Mouse (Mus musculus): ENCODE measurements around the gene Hmbs. TPM values are rescaled to one million over a fixed set of nuclear protein-coding genes. Genes with fewer than 3 reads are reported as not detected.
"Not testable (repeated sequence)": the region's sequence is repeated elsewhere in the genome, so short reads cannot be mapped to it uniquely, and the experiment has no call there.

Hmbs gene
- total RNA-seq, 4 experiments from 2014 or later: 42.1 to 48.8 (median 45.4) TPM

DNA sequence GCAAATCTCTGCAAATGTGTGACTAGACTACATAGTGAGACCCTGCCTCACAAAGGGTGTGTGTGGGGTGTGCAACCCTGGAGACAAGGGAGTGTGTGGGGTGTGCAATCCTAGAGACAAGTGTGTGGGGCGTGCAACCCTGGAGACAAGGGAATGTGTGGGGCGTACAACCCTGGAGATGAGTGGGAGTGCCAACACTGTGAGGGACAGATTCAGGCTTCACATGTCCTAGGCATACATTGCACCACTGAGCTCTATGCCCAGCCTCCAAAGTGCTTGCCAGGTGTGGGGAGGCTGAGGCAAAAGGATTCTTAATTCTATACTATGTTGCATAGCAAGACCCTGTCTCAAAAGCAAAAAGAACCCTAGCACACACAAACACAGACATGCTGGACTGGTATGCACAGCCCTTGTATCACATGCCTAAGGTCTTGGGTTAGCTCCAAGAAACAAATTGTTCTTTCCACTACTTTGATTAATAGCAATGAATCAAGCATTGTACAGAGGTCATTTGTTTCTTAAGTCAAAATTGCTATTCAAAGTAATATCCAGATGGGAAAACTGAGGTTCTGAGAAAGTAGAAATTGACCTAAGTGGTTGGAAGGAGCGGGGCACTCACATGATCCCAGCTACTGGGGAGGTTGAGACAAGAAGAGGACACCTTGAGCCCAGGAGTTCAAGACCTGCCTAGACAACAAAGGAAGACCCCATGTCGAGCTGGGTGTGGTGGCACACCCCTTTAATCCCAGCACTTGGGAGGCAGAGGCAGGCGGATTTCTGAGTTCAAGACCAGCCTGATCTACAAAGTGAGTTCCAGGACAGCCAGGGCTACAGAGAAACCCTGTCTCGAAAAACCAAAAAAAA is 1.8 kb upstream of the Hmbs start:
- no peak for DNase-seq (ENCODE audit: low spot score)

- DNase-seq (ENCODE audit: low spot score): peak; percentile 51
Observed at GRCm38 (mm10) chr9:44343290-44343689, 738 bp downstream of the Hmbs start.

DNA sequence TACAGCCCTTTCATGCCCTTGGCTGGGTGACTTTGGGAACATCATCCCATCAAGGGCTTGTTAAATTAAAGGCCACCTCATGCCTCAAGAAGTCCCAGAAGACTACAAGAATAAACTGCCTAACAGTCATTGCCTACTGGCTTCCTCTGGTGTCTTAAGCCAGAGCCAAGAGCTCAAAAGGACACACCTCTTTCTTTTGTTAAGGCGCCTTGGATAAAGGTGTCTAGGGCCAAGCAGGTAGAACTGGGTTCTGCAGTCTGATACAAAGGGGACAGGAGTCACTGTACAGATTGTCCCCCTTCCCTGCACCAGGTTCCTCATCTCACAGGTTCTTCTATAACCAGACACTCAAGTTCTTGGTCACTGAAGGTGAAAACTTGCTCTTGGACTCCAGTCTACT is 1.4 kb downstream of the Hmbs start:
- DNase-seq (ENCODE audit: low spot score): no peak

DNA sequence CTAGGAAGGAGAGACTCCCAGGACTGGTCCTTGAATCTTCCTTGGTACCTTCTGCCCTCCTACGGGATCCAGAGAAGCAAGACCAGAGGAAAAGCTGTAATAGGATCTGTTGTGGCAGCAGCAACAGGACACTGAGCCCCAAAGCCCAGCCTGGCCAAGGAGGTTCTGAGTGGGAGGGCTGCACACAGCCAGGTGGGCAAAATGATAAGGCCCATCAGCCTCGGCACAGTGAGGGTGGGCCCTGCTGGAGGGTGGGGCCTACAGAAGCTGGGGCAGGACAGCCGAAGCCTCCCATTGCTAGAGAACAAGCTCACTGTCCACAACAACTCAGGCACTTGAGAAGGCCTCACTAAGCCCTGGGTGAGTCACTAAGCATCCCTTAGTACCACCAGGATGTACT is 1.9 kb downstream of the Hmbs start:
- no peak for DNase-seq (ENCODE audit: low spot score)

- no peak for DNase-seq (ENCODE audit: low spot score)
Observed at GRCm38 (mm10) chr9:44341487-44341886, 2.5 kb downstream of the Hmbs start.

DNA sequence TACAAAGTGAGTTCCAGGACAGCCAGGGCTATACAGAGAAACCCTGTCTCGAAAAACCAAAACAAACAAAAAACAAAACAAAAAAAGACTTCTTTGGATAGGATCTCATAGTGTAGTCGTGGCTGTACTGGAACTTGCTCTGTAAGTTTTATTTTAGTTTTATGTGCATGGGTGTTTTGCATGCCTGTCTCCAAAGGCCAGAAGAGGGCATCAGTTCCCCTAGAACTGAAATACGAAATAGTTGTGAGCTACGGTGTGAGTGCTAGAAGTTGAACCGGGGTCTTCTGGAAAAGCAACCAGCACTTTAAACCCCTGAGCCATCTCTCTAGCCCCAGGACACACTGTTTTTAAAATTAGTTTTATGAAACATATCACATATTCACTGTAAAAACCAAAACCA is 5.5 kb downstream of the Hmbs start:
- DNase-seq (ENCODE audit: low spot score): no peak

- DNase-seq (ENCODE audit: low spot score): no peak
Observed at GRCm38 (mm10) chr9:44337436-44338169, 6.4 kb downstream of the Hmbs start.

- DNase-seq (ENCODE audit: low spot score): no peak
Observed at GRCm38 (mm10) chr9:44336964-44337363, 7.1 kb downstream of the Hmbs start.

- DNase-seq (ENCODE audit: low spot score): not testable (repeated sequence)
Observed at GRCm38 (mm10) chr9:44336513-44336912, 7.5 kb downstream of the Hmbs start.

- DNase-seq (ENCODE audit: low spot score): no peak
Observed at GRCm38 (mm10) chr9:44336093-44336406, 8.0 kb downstream of the Hmbs start.

GRCm38 (mm10) chr9:44335331-44336092 is 8.5 kb downstream of the Hmbs start:
- DNase-seq (ENCODE audit: low spot score): peak; percentile 18

- DNase-seq (ENCODE audit: low spot score): peak; percentile 100
Observed at GRCm38 (mm10) chr9:44334396-44335330, 9.4 kb downstream of the Hmbs start, which contains the start of gene H2afx. TSS of gene H2afx (plus strand) at chr9:44334694.

DNA sequence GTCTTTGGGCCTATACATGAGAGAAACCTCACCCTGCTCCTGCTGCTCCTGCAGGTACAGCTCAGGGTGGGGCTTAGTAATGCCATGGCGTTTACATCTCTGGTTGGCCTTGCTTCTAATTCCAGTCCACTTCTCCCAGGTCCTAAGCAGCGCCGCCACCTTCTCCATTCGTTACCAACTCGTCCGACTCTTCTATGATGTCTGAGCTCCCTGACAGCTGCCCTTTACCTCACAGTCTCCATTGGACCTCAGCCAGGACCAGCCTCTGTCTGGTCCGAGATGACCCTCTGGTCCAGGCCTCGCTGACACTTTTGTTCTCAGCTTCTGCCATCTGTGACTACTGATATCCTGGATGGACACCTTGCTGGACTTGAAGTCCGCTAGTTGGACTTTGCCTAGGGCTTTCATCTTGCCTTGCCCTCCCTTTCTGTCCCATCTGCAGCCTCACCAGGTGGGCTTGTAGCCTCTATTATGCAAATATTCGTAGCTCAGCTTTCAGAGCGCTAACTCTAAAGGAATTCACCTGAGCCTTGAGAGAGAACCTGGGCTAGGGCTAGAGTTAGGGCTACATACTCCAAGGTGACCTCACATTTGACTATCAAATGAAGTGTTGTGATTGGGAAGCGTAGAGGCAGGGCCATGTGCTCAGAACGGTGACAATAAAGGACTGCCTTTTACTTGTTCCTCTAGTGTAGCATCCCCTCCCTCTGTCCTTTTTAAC is 10.9 kb downstream of the Hmbs start:
- no peak for DNase-seq (ENCODE audit: low spot score)

GRCm38 (mm10) chr9:44330736-44331135 is 13.3 kb downstream of the Hmbs start:
- DNase-seq (ENCODE audit: low spot score): no peak

GRCm38 (mm10) chr9:44327926-44328325 is 16.1 kb downstream of the Hmbs start:
- DNase-seq (ENCODE audit: low spot score): no peak

- peak; percentile 73 for DNase-seq (ENCODE audit: low spot score)
Observed at GRCm38 (mm10) chr9:44327064-44327711, 16.8 kb downstream of the Hmbs start.

DNA sequence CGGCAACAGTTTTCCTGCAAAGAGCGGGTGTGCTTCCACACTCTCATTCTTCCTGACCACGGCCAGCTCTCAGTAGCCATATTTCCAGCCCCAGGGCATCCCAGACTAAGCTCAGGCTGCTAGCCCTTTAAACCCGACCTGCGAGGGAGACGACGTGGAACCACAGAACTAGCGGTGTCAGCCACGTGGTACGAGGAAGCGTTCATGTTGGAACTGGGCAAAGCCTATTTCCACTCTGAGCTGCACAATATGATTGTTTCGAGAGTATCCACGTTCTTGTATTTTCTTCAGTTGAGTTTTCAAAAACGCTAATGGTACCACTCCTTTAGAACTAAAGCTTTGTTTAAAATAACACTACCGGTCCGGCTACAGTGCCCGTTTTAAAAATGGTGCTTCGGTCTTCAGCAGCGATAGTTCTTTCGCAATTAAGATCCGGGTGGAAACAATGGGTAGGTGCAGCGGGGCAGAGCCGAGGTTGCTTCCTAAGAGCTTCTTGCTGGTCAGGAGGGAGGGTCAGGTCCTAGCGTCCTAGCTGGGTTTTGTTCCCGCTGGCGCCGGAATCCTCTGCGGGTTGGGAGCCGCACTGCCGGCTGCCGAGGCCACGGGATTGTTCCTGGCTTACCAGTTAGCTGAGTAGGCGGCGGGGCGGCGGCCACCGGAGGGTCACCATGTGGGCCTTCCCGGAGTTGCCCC is 17.5 kb downstream of the Hmbs start:
- DNase-seq (ENCODE audit: low spot score): peak; percentile 93

DNA sequence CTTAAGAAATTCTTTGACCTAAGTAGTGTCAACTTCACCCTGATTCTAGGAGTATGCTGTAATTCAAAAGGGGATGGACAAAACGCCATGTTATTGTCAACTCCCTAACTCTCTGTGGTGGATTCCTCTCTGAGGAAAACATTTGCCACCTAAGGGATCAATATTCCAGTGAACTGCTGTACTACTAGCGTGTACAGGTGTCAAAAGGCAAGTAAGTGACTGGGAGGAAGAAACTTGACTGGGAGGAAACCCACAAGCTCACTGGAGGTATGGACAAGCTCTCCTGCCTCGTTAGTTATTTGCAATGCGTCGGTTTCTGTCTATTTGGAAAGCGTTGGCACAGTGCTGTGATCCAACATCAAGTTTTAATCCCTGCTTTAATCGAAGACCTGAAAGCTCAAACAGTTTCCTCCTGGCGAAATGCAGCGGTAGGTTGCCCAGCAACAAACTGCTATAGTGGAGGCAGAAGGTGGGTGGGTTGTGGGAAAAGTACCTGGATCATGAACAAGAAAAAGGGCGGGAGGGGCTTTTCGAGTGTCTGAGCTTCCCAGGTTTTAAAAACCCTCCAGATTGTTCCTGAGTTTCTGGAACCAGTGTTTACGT is 18.2 kb downstream of the Hmbs start, which contains the start of gene Dpagt1:
Gene Dpagt1, plus strand, starts transcription at position 252 of the 603 bp plus-strand sequence.
- DNase-seq (ENCODE audit: low spot score): no peak
